Mouse (Mus musculus): ENCODE results near the gene Efcab11. TPM values are rescaled to one million over a fixed set of nuclear protein-coding genes. Genes with fewer than 3 reads are reported as not detected.

Efcab11 gene
- total RNA-seq, 1 experiment = 2.9 TPM

- Histone ChIP-seq H3K4me3 (ENCODE audit: insufficient read depth in 1 of 2, low read depth in 1 of 2, low read length in 2 of 2, poor library complexity in 1 of 2, severe bottlenecking in 1 of 2) (no peak overlapping the region), H3K9me3 (ENCODE audit: control insufficient read depth, insufficient read depth, low read depth, low read length) (no peaks in the 10 kb centered on the region), H3K4me1 (ENCODE audit: control insufficient read depth in 2 of 2, insufficient read depth in 2 of 2, low read length in 2 of 2, poor library complexity in 1 of 2) (no peaks in the 10 kb centered on the region), H3K36me3 (ENCODE audit: control insufficient read depth, insufficient read depth, low read length, poor library complexity, severe bottlenecking) (peaks cover 26% of the 10 kb centered on the region), H3K27ac (ENCODE audit: insufficient read depth, low read depth, low read length, poor library complexity, severe bottlenecking) (no peak overlapping the region), H3K9ac (ENCODE audit: insufficient read depth, low read depth, low read length, poor library complexity, severe bottlenecking) (no peak overlapping the region)
- DNase-seq (ENCODE audit: low read depth, low spot score) = no peak
- in situ Hi-C loops (cut with MboI; ENCODE audit: low sequenced_read_pairs in 2 of 2, unreplicated experiment in 2 of 2) = no loop called here
- no peak for TF ChIP-seq MAFK (IDR thresholded peaks at IDR 0.05; ENCODE audit: insufficient read depth, low read depth, low read length)
- TF ChIP-seq HCFC1 (IDR thresholded peaks at IDR 0.05; ENCODE audit: borderline replicate concordance, insufficient read depth, low read length) = no peak
- no peak for TF ChIP-seq ZNF384 (IDR thresholded peaks at IDR 0.05; ENCODE audit: low read depth, low read length)
- TF ChIP-seq ZC3H11A (IDR thresholded peaks at IDR 0.05; ENCODE audit: borderline replicate concordance, low read depth, low read length) = no peak
- no peak for TF ChIP-seq CHD2 (IDR thresholded peaks at IDR 0.05; ENCODE audit: low read depth, low read length)
These were observed 33.7 kb upstream of the Efcab11 start for GRCm38 (mm10) chr12:99917800-99918427.

- in situ Hi-C loops (cut with MboI; ENCODE audit: low sequenced_read_pairs in 2 of 2, unreplicated experiment in 2 of 2) = no loop called here
- TF ChIP-seq ZNF384 (IDR thresholded peaks at IDR 0.05; ENCODE audit: low read depth, low read length) = no peak
- TF ChIP-seq HCFC1 (IDR thresholded peaks at IDR 0.05; ENCODE audit: borderline replicate concordance, insufficient read depth, low read length) = no peak
- TF ChIP-seq MAFK (IDR thresholded peaks at IDR 0.05; ENCODE audit: insufficient read depth, low read depth, low read length) = no peak
- TF ChIP-seq ZC3H11A (IDR thresholded peaks at IDR 0.05; ENCODE audit: borderline replicate concordance, low read depth, low read length) = no peak
- no peak for TF ChIP-seq CHD2 (IDR thresholded peaks at IDR 0.05; ENCODE audit: low read depth, low read length)
- DNase-seq (ENCODE audit: low read depth, low spot score) = no peak
- no peak overlapping the region for H3K27ac ChIP-seq (ENCODE audit: insufficient read depth, low read depth, low read length, poor library complexity, severe bottlenecking)
- no peak overlapping the region for H3K4me3 ChIP-seq (ENCODE audit: insufficient read depth in 1 of 2, low read depth in 1 of 2, low read length in 2 of 2, poor library complexity in 1 of 2, severe bottlenecking in 1 of 2)
- no peaks in the 10 kb centered on the region for H3K9me3 ChIP-seq (ENCODE audit: control insufficient read depth, insufficient read depth, low read depth, low read length)
- no peak overlapping the region for H3K9ac ChIP-seq (ENCODE audit: insufficient read depth, low read depth, low read length, poor library complexity, severe bottlenecking)
- no peaks in the 10 kb centered on the region for H3K4me1 ChIP-seq (ENCODE audit: control insufficient read depth in 2 of 2, insufficient read depth in 2 of 2, low read length in 2 of 2, poor library complexity in 1 of 2)
- H3K36me3 ChIP-seq (ENCODE audit: control insufficient read depth, insufficient read depth, low read length, poor library complexity, severe bottlenecking) = peaks cover 36% of the 10 kb centered on the region
These were observed 27.2 kb upstream of the Efcab11 start for GRCm38 (mm10) chr12:99911466-99911865.

GRCm38 (mm10) chr12:99904537-99904936 lies 20.3 kb upstream of the Efcab11 start:
- no peak for DNase-seq (ENCODE audit: low read depth, low spot score)
- no peak for TF ChIP-seq HCFC1 (IDR thresholded peaks at IDR 0.05; ENCODE audit: borderline replicate concordance, insufficient read depth, low read length)
- no peak for TF ChIP-seq CHD2 (IDR thresholded peaks at IDR 0.05; ENCODE audit: low read depth, low read length)
- no peak for TF ChIP-seq ZC3H11A (IDR thresholded peaks at IDR 0.05; ENCODE audit: borderline replicate concordance, low read depth, low read length)
- TF ChIP-seq ZNF384 (IDR thresholded peaks at IDR 0.05; ENCODE audit: low read depth, low read length) = no peak
- TF ChIP-seq MAFK (IDR thresholded peaks at IDR 0.05; ENCODE audit: insufficient read depth, low read depth, low read length) = no peak
- peaks cover 34% of the 10 kb centered on the region for H3K36me3 ChIP-seq (ENCODE audit: control insufficient read depth, insufficient read depth, low read length, poor library complexity, severe bottlenecking)
- no peak overlapping the region for H3K27ac ChIP-seq (ENCODE audit: insufficient read depth, low read depth, low read length, poor library complexity, severe bottlenecking)
- H3K4me3 ChIP-seq (ENCODE audit: insufficient read depth in 1 of 2, low read depth in 1 of 2, low read length in 2 of 2, poor library complexity in 1 of 2, severe bottlenecking in 1 of 2) = no peak overlapping the region
- no peaks in the 10 kb centered on the region for H3K9me3 ChIP-seq (ENCODE audit: control insufficient read depth, insufficient read depth, low read depth, low read length)
- no peaks in the 10 kb centered on the region for H3K4me1 ChIP-seq (ENCODE audit: control insufficient read depth in 2 of 2, insufficient read depth in 2 of 2, low read length in 2 of 2, poor library complexity in 1 of 2)
- H3K9ac ChIP-seq (ENCODE audit: insufficient read depth, low read depth, low read length, poor library complexity, severe bottlenecking) = no peak overlapping the region
- in situ Hi-C loops (cut with MboI; ENCODE audit: low sequenced_read_pairs in 2 of 2, unreplicated experiment in 2 of 2) = no loop called here

GRCm38 (mm10) chr12:99902867-99903370 lies 18.7 kb upstream of the Efcab11 start:
- no peaks in the 10 kb centered on the region for H3K9me3 ChIP-seq (ENCODE audit: control insufficient read depth, insufficient read depth, low read depth, low read length)
- no peak for TF ChIP-seq ZC3H11A (IDR thresholded peaks at IDR 0.05; ENCODE audit: borderline replicate concordance, low read depth, low read length)
- TF ChIP-seq MAFK (IDR thresholded peaks at IDR 0.05; ENCODE audit: insufficient read depth, low read depth, low read length) = no peak
- TF ChIP-seq HCFC1 (IDR thresholded peaks at IDR 0.05; ENCODE audit: borderline replicate concordance, insufficient read depth, low read length) = no peak
- TF ChIP-seq CHD2 (IDR thresholded peaks at IDR 0.05; ENCODE audit: low read depth, low read length) = no peak
- TF ChIP-seq ZNF384 (IDR thresholded peaks at IDR 0.05; ENCODE audit: low read depth, low read length) = no peak

More at GRCm38 (mm10) chr12:99902867-99903370, 18.7 kb upstream of the Efcab11 start:
- peaks cover 0 to 2% of the 10 kb centered on the region in 2 experiments; a peak in 1 of 4 replicates for H3K4me1 ChIP-seq (ENCODE audit: control insufficient read depth in 2 of 2, insufficient read depth in 2 of 2, low read length in 2 of 2, poor library complexity in 1 of 2)
- no peak overlapping the region for H3K9ac ChIP-seq (ENCODE audit: insufficient read depth, low read depth, low read length, poor library complexity, severe bottlenecking)
- in situ Hi-C loops (cut with MboI; ENCODE audit: low sequenced_read_pairs in 2 of 2, unreplicated experiment in 2 of 2) = no loop called here
- peaks cover 42% of the 10 kb centered on the region for H3K36me3 ChIP-seq (ENCODE audit: control insufficient read depth, insufficient read depth, low read length, poor library complexity, severe bottlenecking)
- no peak overlapping the region for H3K4me3 ChIP-seq (ENCODE audit: insufficient read depth in 1 of 2, low read depth in 1 of 2, low read length in 2 of 2, poor library complexity in 1 of 2, severe bottlenecking in 1 of 2)
- DNase-seq (ENCODE audit: low read depth, low spot score) = no peak
- H3K27ac ChIP-seq (ENCODE audit: insufficient read depth, low read depth, low read length, poor library complexity, severe bottlenecking) = no peak overlapping the region
